Mouse (Mus musculus) forebrain, embryonic 12.5 days (tissue): ENCODE measurements around the gene Afap1l2. TPM values are rescaled to one million over a fixed set of nuclear protein-coding genes. Genes with fewer than 3 reads are reported as not detected.

Experiments
- ATAC-seq: fragments of 200-750 bp; cut with Nextera tagmentation; 2 replicates; pipeline ENCODE4 v1.8.0; 2017; ENCODE audit warnings: moderate TSS enrichment; ENCODE audit not compliant: low FRiP score
- H3K27ac ChIP-seq: fragments of 300-500 bp; sonication (generic); 2 replicates; pipeline ENCODE4 v1.5.1; 2016; ENCODE audit warnings: mild to moderate bottlenecking
- H3K27me3 ChIP-seq: fragments of 300-500 bp; sonication (generic); 2 replicates; pipeline ENCODE4 v1.6.1; 2016; ENCODE audit warnings: mild to moderate bottlenecking
- H3K36me3 ChIP-seq: fragments of 300-500 bp; sonication (generic); replicated peaks from 2 replicates; pipeline ENCODE4 v1.6.1; 2016; ENCODE audit warnings: mild to moderate bottlenecking
- H3K4me1 ChIP-seq: fragments of 300-500 bp; sonication (generic); 2 replicates; pipeline ENCODE4 v1.6.1; 2016
- H3K4me2 ChIP-seq: fragments of 300-500 bp; sonication (generic); 2 replicates; pipeline ENCODE4 v1.6.1; 2016; ENCODE audit warnings: mild to moderate bottlenecking, moderate library complexity
- H3K4me3 ChIP-seq: fragments of 300-500 bp; sonication (generic); replicated peaks from 2 replicates; pipeline ENCODE4 v1.5.1; 2016; ENCODE audit warnings: mild to moderate bottlenecking
- H3K9ac ChIP-seq: fragments of 300-500 bp; sonication (generic); 2 replicates; pipeline ENCODE4 v1.6.1; 2016; ENCODE audit warnings: mild to moderate bottlenecking
- H3K9me3 ChIP-seq: fragments of 300-500 bp; sonication (generic); 2 replicates; pipeline ENCODE4 v1.6.1; 2016
- WGBS: fragments of 180-500 bp; shearing (Covaris S2); methylation state at CpG from one replicate; pipeline ENCODE4 v1.1.7; 2016; 5-methylcytosine and 5-hydroxymethylcytosine counted together
- polyA plus RNA-seq: library from polyadenylated mRNA; unstranded; fragments of >200 nt; fragmentation: Nextera tagmentation; extraction: Ambion mirVana; gene quantifications from 2 replicates; pipeline ENCODE4 v1.2.1, GENCODE M21; 2016

The Afap1l2 gene
- polyA plus RNA-seq, 1 experiment from 2014 or later: 2.7 TPM

- Histone ChIP-seq H3K9me3 (no peaks in the 10 kb centered on the region), H3K27ac (no peak overlapping the region), H3K4me1 (no peaks in the 10 kb centered on the region), H3K36me3 (no peaks in the 10 kb centered on the region), H3K9ac (no peak overlapping the region), H3K27me3 (no peaks in the 10 kb centered on the region), H3K4me2 (no peak overlapping the region), H3K4me3 (no peak overlapping the region)
- ATAC-seq: no peak
- 92% methylated on average over 7 of the region's 7 CpGs for WGBS
These were observed 61.8 kb downstream of the Afap1l2 start for GRCm38 (mm10) chr19:56946277-56946676.

DNA sequence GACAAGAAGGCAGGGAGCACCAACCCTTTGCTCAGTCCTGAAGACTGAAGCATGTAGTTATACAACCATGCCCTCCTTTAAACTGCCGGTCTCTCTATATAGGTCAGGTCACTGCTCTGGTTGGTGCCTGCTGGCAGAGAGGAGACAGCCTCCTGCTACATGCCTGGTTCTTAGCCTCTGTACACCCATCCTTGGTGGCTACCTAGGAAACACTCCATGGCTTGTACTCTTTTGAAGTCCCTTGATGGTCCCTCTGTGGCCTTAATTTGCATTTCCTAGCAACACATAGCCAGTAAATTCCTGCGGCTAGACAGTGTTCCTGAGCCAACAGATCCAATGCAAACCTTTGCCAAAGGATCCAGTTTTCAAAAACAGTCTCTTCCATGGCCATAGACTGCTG lies 62.4 kb downstream of the Afap1l2 start:
- H3K4me3 ChIP-seq: no peak overlapping the region
- H3K27me3 ChIP-seq: no peaks in the 10 kb centered on the region
- H3K4me2 ChIP-seq: no peak overlapping the region
- H3K36me3 ChIP-seq: no peaks in the 10 kb centered on the region
- ATAC-seq: no peak
- no peak overlapping the region for H3K9ac ChIP-seq
- WGBS: 83% methylated on average over 2 of the region's 2 CpGs
- no peak overlapping the region for H3K27ac ChIP-seq
- no peaks in the 10 kb centered on the region for H3K9me3 ChIP-seq
- no peaks in the 10 kb centered on the region for H3K4me1 ChIP-seq

DNA sequence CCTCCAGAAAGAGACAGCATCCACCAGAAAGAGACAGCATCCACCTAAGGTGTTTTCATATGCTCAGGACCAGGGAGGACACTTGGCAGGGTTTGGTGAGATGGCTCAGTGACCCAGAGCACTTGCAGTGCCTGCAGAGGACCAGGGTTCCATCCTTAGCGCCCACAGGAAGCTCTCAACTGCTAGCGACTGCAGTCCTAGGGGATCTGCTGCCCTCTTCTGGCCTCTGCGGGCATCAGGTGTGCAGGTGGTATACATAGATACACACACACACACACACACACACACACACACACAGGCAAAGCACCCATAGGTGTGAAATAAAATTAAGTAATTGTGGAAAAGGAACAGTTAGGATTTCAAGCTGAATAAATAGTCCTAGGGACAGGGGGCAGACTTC lies 63.2 kb downstream of the Afap1l2 start:
- Histone ChIP-seq H3K4me3 (no peak overlapping the region), H3K36me3 (no peaks in the 10 kb centered on the region), H3K4me1 (peaks cover 3% of the 10 kb centered on the region; the same call in 1 of the 2 replicates), H3K27ac (no peak overlapping the region), H3K9me3 (no peaks in the 10 kb centered on the region), H3K4me2 (no peak overlapping the region), H3K9ac (no peak overlapping the region), H3K27me3 (no peaks in the 10 kb centered on the region)
- 92% methylated on average over 3 of the region's 3 CpGs for WGBS
- ATAC-seq: no peak

DNA sequence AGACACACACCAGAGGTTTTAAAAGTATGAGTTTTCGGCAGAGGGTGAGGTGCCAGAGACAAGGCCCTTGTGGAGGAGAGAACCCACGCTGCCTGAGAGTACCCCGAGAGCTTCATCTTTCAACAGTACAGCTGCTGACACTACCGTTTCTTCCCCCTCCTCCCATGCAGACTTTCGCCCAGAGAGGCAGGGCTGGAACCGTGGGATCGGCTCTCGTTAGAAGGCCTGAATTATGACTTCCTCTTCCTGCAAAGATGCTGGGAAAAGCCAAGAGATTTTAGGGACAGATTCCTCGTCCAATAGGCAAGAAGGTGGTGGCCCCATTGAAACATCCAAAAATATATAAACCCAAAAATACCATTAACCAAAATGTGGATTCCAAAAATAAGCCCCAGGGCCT lies 63.8 kb downstream of the Afap1l2 start:
- ATAC-seq: no peak
- Histone ChIP-seq H3K36me3 (no peaks in the 10 kb centered on the region), H3K4me1 (peaks cover 3% of the 10 kb centered on the region; the same call in 1 of the 2 replicates), H3K9ac (no peak overlapping the region), H3K9me3 (no peaks in the 10 kb centered on the region), H3K4me2 (no peak overlapping the region), H3K27ac (no peak overlapping the region), H3K27me3 (no peaks in the 10 kb centered on the region), H3K4me3 (no peak overlapping the region)
- 86% methylated on average over 9 of the region's 9 CpGs for WGBS

DNA sequence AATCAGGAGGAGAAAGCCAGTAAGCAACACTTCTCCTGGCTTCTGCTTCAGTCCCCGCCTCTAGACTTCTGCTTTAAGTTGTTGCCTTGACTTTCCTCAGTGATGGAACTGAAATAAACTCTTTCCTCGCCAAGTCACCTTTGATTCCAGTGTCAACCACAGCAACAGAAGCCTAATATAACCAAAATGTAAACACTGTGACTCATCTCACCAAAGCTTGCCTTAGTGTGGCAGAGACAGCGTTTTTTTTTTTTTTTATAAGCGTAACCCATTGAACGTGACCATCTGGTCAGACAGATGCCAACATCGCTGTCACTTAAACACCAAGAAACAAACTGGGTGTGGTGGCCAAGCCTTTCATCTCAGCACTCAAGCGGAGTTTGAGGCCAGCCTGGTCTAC lies 65.8 kb downstream of the Afap1l2 start:
- H3K4me2 ChIP-seq: no peak overlapping the region
- no peaks in the 10 kb centered on the region for H3K9me3 ChIP-seq
- H3K27me3 ChIP-seq: no peaks in the 10 kb centered on the region
- H3K4me3 ChIP-seq: no peak overlapping the region
- H3K36me3 ChIP-seq: no peaks in the 10 kb centered on the region
- ATAC-seq: no peak
- H3K27ac ChIP-seq: no peak overlapping the region
- WGBS: 89% methylated on average over 7 of the region's 7 CpGs
- peaks cover 3% of the 10 kb centered on the region; the same call in 1 of the 2 replicates for H3K4me1 ChIP-seq
- no peak overlapping the region for H3K9ac ChIP-seq

DNA sequence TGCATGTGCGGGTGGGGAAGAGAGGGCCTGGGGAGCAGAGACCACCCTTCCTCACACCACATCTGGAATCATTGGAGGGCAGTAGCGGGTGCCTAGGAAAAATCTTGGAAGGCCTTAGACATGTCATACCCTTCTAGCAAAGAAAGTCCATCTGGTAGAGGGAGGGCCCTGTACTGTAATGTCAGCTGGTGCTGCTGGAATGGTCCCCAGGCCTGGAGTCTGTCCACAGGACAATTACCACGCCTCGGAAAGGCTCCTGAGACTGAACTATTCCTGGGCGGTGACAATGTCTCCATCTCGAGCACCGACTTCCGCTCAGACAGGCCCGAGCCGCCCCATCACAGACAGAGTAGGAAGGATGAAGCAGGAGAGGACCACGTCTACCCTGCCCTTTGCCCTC lies 67.5 kb downstream of the Afap1l2 start:
- peaks cover 3% of the 10 kb centered on the region; the same call in 1 of the 2 replicates for H3K4me1 ChIP-seq
- H3K4me2 ChIP-seq: no peak overlapping the region
- no peak overlapping the region for H3K9ac ChIP-seq
- no peak overlapping the region for H3K4me3 ChIP-seq
- WGBS: 95% methylated on average over 11 of the region's 11 CpGs
- H3K36me3 ChIP-seq: no peaks in the 10 kb centered on the region
- no peaks in the 10 kb centered on the region for H3K9me3 ChIP-seq
- H3K27me3 ChIP-seq: no peaks in the 10 kb centered on the region
- no peak for ATAC-seq
- no peak overlapping the region for H3K27ac ChIP-seq

- Histone ChIP-seq H3K27ac (no peak overlapping the region), H3K36me3 (no peaks in the 10 kb centered on the region), H3K4me2 (no peak overlapping the region), H3K4me1 (peaks cover 3% of the 10 kb centered on the region; the same call in 1 of the 2 replicates), H3K4me3 (no peak overlapping the region), H3K27me3 (no peaks in the 10 kb centered on the region), H3K9me3 (no peaks in the 10 kb centered on the region), H3K9ac (no peak overlapping the region)
- WGBS: 90% methylated on average over 9 of the region's 9 CpGs
- no peak for ATAC-seq
These were observed 68.2 kb downstream of the Afap1l2 start for GRCm38 (mm10) chr19:56939826-56940225.

- WGBS: 90% methylated on average over 5 of the region's 5 CpGs
- H3K27ac ChIP-seq: no peak overlapping the region
These were observed 70.1 kb downstream of the Afap1l2 start for GRCm38 (mm10) chr19:56937911-56938310.

DNA sequence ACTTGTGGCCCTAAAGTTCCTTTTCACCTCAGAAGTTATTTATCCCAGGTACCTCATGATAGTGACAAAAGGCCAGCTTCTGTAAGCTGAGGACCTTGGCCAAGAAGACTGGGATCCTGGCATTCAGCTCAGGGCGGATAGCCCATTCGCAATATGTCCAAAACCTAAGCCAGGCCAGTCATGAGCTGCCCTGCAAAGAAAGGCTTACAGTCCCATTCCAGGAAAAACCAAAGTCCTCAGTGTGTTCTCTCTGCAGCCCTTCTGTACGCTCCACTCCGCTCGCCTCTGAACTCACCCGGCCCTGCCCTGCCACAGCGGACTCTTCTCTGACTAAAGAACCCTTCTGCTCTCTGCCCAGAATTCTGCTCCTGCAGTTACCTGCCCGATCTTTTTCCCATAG lies 71.8 kb downstream of the Afap1l2 start:
- no peak overlapping the region for H3K4me3 ChIP-seq
- no peak overlapping the region for H3K27ac ChIP-seq
- H3K27me3 ChIP-seq: no peaks in the 10 kb centered on the region
- no peaks in the 10 kb centered on the region for H3K9me3 ChIP-seq
- peaks cover 3% of the 10 kb centered on the region; the same call in 1 of the 2 replicates for H3K4me1 ChIP-seq
- no peak overlapping the region for H3K4me2 ChIP-seq
- WGBS: 96% methylated on average over 8 of the region's 8 CpGs
- ATAC-seq: no peak
- H3K36me3 ChIP-seq: no peaks in the 10 kb centered on the region
- H3K9ac ChIP-seq: no peak overlapping the region

More at GRCm38 (mm10) chr19:56937911-56938310, 70.1 kb downstream of the Afap1l2 start:
- Histone ChIP-seq H3K4me3 (no peak overlapping the region), H3K9ac (no peak overlapping the region), H3K4me1 (peaks cover 3% of the 10 kb centered on the region; the same call in 1 of the 2 replicates), H3K4me2 (no peak overlapping the region), H3K27me3 (no peaks in the 10 kb centered on the region), H3K9me3 (no peaks in the 10 kb centered on the region), H3K36me3 (no peaks in the 10 kb centered on the region)
- no peak for ATAC-seq

DNA sequence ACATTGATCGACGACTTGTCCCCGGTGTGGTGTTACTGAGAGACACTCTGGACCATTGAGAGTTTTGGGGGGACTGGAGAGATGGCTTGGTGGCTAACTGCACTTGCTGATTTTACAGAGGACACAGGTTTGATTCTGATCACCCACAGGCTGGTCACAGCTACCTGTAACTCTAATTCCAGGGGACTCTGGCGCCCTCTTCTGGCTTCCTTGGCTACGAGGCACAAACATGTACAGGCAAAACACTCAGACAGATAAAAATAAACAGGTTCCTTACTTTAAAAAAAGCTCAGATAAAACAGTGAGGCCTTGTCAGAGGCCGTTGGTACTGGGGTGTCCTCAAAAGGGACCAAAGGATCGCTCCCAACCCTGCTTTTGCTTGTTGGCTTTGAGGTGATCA lies 72.3 kb downstream of the Afap1l2 start:
- no peak for ATAC-seq
- H3K9ac ChIP-seq: no peak overlapping the region
- H3K27ac ChIP-seq: no peak overlapping the region
- no peaks in the 10 kb centered on the region for H3K36me3 ChIP-seq
- no peaks in the 10 kb centered on the region for H3K9me3 ChIP-seq
- H3K27me3 ChIP-seq: no peaks in the 10 kb centered on the region
- H3K4me3 ChIP-seq: no peak overlapping the region
- H3K4me2 ChIP-seq: no peak overlapping the region
- 86% methylated on average over 7 of the region's 7 CpGs for WGBS
- H3K4me1 ChIP-seq: peaks cover 3% of the 10 kb centered on the region; the same call in 1 of the 2 replicates

GRCm38 (mm10) chr19:56935111-56935510 lies 72.9 kb downstream of the Afap1l2 start:
- no peak for ATAC-seq
- H3K4me1 ChIP-seq: peaks cover under 1% of the 10 kb centered on the region; the same call in 1 of the 2 replicates
- H3K4me3 ChIP-seq: no peak overlapping the region
- H3K9ac ChIP-seq: no peak overlapping the region
- H3K27ac ChIP-seq: no peak overlapping the region
- no peaks in the 10 kb centered on the region for H3K27me3 ChIP-seq
- H3K36me3 ChIP-seq: no peaks in the 10 kb centered on the region
- no peak overlapping the region for H3K4me2 ChIP-seq
- 92% methylated on average over 6 of the region's 6 CpGs for WGBS
- no peaks in the 10 kb centered on the region for H3K9me3 ChIP-seq

GRCm38 (mm10) chr19:56933800-56934199 lies 74.2 kb downstream of the Afap1l2 start:
- no peaks in the 10 kb centered on the region for H3K9me3 ChIP-seq
- ATAC-seq: no peak
- no peaks in the 10 kb centered on the region for H3K4me1 ChIP-seq
- 86% methylated on average over 3 of the region's 3 CpGs for WGBS
- H3K27me3 ChIP-seq: no peaks in the 10 kb centered on the region
- H3K4me2 ChIP-seq: no peak overlapping the region
- no peak overlapping the region for H3K4me3 ChIP-seq
- H3K9ac ChIP-seq: no peak overlapping the region
- H3K36me3 ChIP-seq: no peaks in the 10 kb centered on the region
- H3K27ac ChIP-seq: no peak overlapping the region

GRCm38 (mm10) chr19:56930029-56930428 lies 78.0 kb downstream of the Afap1l2 start:
- H3K9ac ChIP-seq: no peak overlapping the region
- H3K27me3 ChIP-seq: no peaks in the 10 kb centered on the region
- H3K4me3 ChIP-seq: no peak overlapping the region
- WGBS: 81% methylated on average over 9 of the region's 9 CpGs
- no peak overlapping the region for H3K27ac ChIP-seq
- no peaks in the 10 kb centered on the region for H3K36me3 ChIP-seq
- no peak for ATAC-seq
- no peaks in the 10 kb centered on the region for H3K9me3 ChIP-seq
- H3K4me2 ChIP-seq: no peak overlapping the region
- no peaks in the 10 kb centered on the region for H3K4me1 ChIP-seq
